In the genomic region with DNA sequence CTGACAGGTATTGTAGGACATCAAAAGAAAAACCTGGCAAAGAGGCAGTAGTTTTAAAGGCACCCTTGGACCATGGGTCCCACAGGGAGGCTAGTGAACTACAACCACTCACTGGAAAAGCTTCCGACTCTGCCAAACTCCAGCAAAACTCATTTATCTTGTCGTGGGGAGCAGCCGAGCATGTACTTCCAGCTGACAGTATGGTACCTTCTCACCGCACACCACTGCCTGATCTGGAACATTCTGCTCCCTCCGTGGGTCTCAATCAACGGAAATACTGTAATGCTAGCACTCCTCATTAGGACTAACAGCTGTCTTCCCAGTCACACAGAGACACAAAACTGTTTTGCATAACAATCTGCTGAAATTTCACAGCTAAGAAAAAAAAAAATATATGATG, we compare ENCODE assay signal across 12 mouse cellular contexts. TPM values are rescaled to one million over a fixed set of nuclear protein-coding genes. Genes with fewer than 3 reads are reported as not detected.
DNase-seq lines count a peak whose midpoint lies in the region; ATAC-seq and TF ChIP-seq lines count a peak whose summit lies in the region.
"Had no signal": no experiment of that assay in that cellular context is flagged by ENCODE, and none has a peak within 500 bp of the region (broad histone marks: within the 10 kb centered on the region; RNA-seq: fewer than 3 reads in every experiment).

No protein-coding gene starts in this region.

- no peak overlapping the region for H3K4me2 ChIP-seq in midbrain, embryonic 14.5 days (ENCODE audit: low read length)
- no peak overlapping the region for H3K4me2 ChIP-seq in kidney, embryonic 16.5 days (replicated peaks; ENCODE audit: low read depth, low read length)
- H3K4me2 ChIP-seq: stomach, embryonic 15.5 days had no signal

- TF ChIP-seq POLR2A in heart, adult 2 months (IDR thresholded peaks at IDR 0.05; ENCODE audit: insufficient read depth, low read depth, low read length) = no peak

- H3K27me3 ChIP-seq in heart, adult 2 months (ENCODE audit: control insufficient read depth, insufficient read depth, low read length) = no peaks in the 10 kb centered on the region
- no peaks in the 10 kb centered on the region for H3K27me3 ChIP-seq in midbrain, embryonic 14.5 days (ENCODE audit: control insufficient read depth, insufficient read depth, low read length)
- no peaks in the 10 kb centered on the region for H3K27me3 ChIP-seq in midbrain, embryonic 10.5 days (ENCODE audit: low read depth, poor library complexity, severe bottlenecking)
- H3K27me3 ChIP-seq in kidney, embryonic 16.5 days (ENCODE audit: insufficient read depth, low read length) = no peaks in the 10 kb centered on the region
- H3K27me3 ChIP-seq: stomach, embryonic 15.5 days had no signal

- no peak for TF ChIP-seq CTCF in heart, adult 2 months (IDR thresholded peaks at IDR 0.05)

- H3K9me3 ChIP-seq in midbrain, embryonic 14.5 days (ENCODE audit: control insufficient read depth, low read length) = no peaks in the 10 kb centered on the region
- no peaks in the 10 kb centered on the region for H3K9me3 ChIP-seq in midbrain, embryonic 10.5 days (replicated peaks)
- no peaks in the 10 kb centered on the region for H3K9me3 ChIP-seq in kidney, embryonic 16.5 days (ENCODE audit: low read length)
- H3K9me3 ChIP-seq: stomach, embryonic 15.5 days had no signal

- no peak overlapping the region for H3K9ac ChIP-seq in heart, adult 2 months (ENCODE audit: low read depth, low read length)
- no peak overlapping the region for H3K9ac ChIP-seq in midbrain, embryonic 14.5 days (replicated peaks; ENCODE audit: low read length)
- H3K9ac ChIP-seq in kidney, embryonic 16.5 days (replicated peaks; ENCODE audit: low read length) = no peak overlapping the region
- H3K9ac ChIP-seq: stomach, embryonic 15.5 days had no signal

- intact Hi-C loops in heart, adult 2 months (cut with DNase I) = no loop called here
- intact Hi-C loops in heart, postnatal 36 days (cut with DNase I) = no loop called here

- no peak; the same call in 1 of the 2 replicates for ATAC-seq in midbrain, embryonic 14.5 days (ENCODE audit: low FRiP score, low TSS enrichment)
- ATAC-seq in kidney, embryonic 16.5 days (ENCODE audit: low FRiP score, low TSS enrichment) = peak; percentile 66; the same call in 1 of the 2 replicates
- ATAC-seq: CD4-positive, CD25-positive, alpha-beta regulatory T cell, adult 4 months had no signal

- no peak for TF ChIP-seq EP300 in heart, adult 2 months (IDR thresholded peaks at IDR 0.05; ENCODE audit: insufficient read depth, low read depth, low read length)

- H3K4me1 ChIP-seq in heart, adult 2 months (ENCODE audit: control insufficient read depth, insufficient read depth, low read length) = no peaks in the 10 kb centered on the region
- H3K4me1 ChIP-seq in midbrain, embryonic 14.5 days (ENCODE audit: control insufficient read depth, insufficient read depth, low read length) = no peaks in the 10 kb centered on the region
- H3K4me1 ChIP-seq in midbrain, embryonic 10.5 days = no peaks in the 10 kb centered on the region
- H3K4me1 ChIP-seq in kidney, embryonic 16.5 days (ENCODE audit: insufficient read depth, low read length) = 0 out of 2 replicates have a peak, but pooled peaks cover 5% of the 10 kb centered on the region
- H3K4me1 ChIP-seq: stomach, embryonic 15.5 days had no signal

- H3K79me2 ChIP-seq in heart, adult 2 months (replicated peaks; ENCODE audit: control insufficient read depth, insufficient read depth, low read length) = no peaks in the 10 kb centered on the region

- H3K4me3 ChIP-seq in heart, adult 2 months = no peak overlapping the region
- no peak overlapping the region for H3K4me3 ChIP-seq in midbrain, embryonic 14.5 days (replicated peaks; ENCODE audit: low read depth, low read length)
- H3K4me3 ChIP-seq in midbrain, embryonic 10.5 days = no peak overlapping the region
- H3K4me3 ChIP-seq in kidney, embryonic 16.5 days (ENCODE audit: low read length) = no peak overlapping the region
- H3K4me3 ChIP-seq: stomach, embryonic 15.5 days had no signal

- 85% methylated on average over 6 of the region's 6 CpGs for WGBS in heart, adult 2 months
- 63% methylated on average over 6 of the region's 6 CpGs for WGBS in midbrain, embryonic 14.5 days
- WGBS in midbrain, embryonic 10.5 days = 95% methylated on average over 6 of the region's 6 CpGs
- WGBS in kidney, embryonic 16.5 days = 28% methylated on average over 6 of the region's 6 CpGs

- DNase-seq in heart, adult 11 months = peak; percentile 30
- no peak for DNase-seq in heart, adult 2 months
- DNase-seq in midbrain, embryonic 14.5 days = peak; percentile 14
- DNase-seq in midbrain, embryonic 10.5 days (ENCODE audit: low spot score) = no peak
- peak; percentile 70 for DNase-seq in retina, postnatal 1 day
- no peak for DNase-seq in heart, postnatal 36 days
- no peak for DNase-seq in frontal cortex, postnatal 36 days (ENCODE audit: low spot score in 2 of 2)
- DNase-seq: cerebellum, postnatal 25 days; heart, postnatal 4 days had no signal

- H3K36me3 ChIP-seq in heart, adult 2 months (ENCODE audit: control insufficient read depth, insufficient read depth, low read length) = peaks cover 3% of the 10 kb centered on the region; the same call in 1 of the 2 replicates
- H3K36me3 ChIP-seq in midbrain, embryonic 14.5 days (ENCODE audit: control insufficient read depth, insufficient read depth, low read length) = peaks cover 37% of the 10 kb centered on the region
- H3K36me3 ChIP-seq in midbrain, embryonic 10.5 days = peaks cover 67% of the 10 kb centered on the region
- H3K36me3 ChIP-seq in kidney, embryonic 16.5 days (ENCODE audit: insufficient read depth, low read length) = peaks cover 22% of the 10 kb centered on the region

- no peak overlapping the region for H3K27ac ChIP-seq in heart, adult 2 months
- H3K27ac ChIP-seq in midbrain, embryonic 14.5 days (replicated peaks; ENCODE audit: low read depth, low read length) = peak overlapping the region; percentile 45; the same call in 1 of the 2 replicates
- no peak overlapping the region for H3K27ac ChIP-seq in midbrain, embryonic 10.5 days (replicated peaks)
- no peak overlapping the region for H3K27ac ChIP-seq in kidney, embryonic 16.5 days (ENCODE audit: low read length)
- H3K27ac ChIP-seq: stomach, embryonic 15.5 days had no signal

RNA-seq across cellular contexts. Expression of gene Wdr37, which starts 48.6 kb away (rescaled TPM):
- 10 to 100 TPM; 33.3 to 38.7 TPM for total RNA-seq in heart, adult 2 months (2021)
- 12.6 and 24.4 TPM in 2 replicates for polyA plus RNA-seq in heart, adult 2 months (2012; rRNA removed)
- polyA plus RNA-seq in midbrain, embryonic 14.5 days (2014; fragmentation: Nextera tagmentation; extraction: Ambion mirVana) = 51.3 and 71.0 TPM in 2 replicates
- 34.2 and 41.7 TPM in 2 replicates for polyA plus RNA-seq in midbrain, embryonic 10.5 days (2016; fragmentation: Nextera tagmentation; extraction: Ambion mirVana)
- 21.0 and 21.6 TPM in 2 replicates for polyA plus RNA-seq in kidney, embryonic 16.5 days (2015; fragmentation: Nextera tagmentation; extraction: Ambion mirVana)
- total RNA-seq in heart, postnatal 36 days (2021) = 10 to 100 TPM; 32.8 to 35.2 TPM

Comparison
In these comparisons a context has a peak if more than half of its experiments do, and no peak if none do; other contexts are left out.
1. DNase-seq: peak in heart, adult 11 months (single experiment), midbrain, embryonic 14.5 days (single experiment) and retina, postnatal 1 day (single experiment); none in heart, adult 2 months (0 of 2), midbrain, embryonic 10.5 days (single experiment), heart, postnatal 36 days (0 of 2) and frontal cortex, postnatal 36 days (0 of 2).